Mouse (Mus musculus) testis, postnatal 14 days (tissue): ENCODE results near the gene Pnpla1.

Experiments
- DNase-seq: peaks from one replicate; pipeline ENCODE4 v3.0.0; 2021; ENCODE audit warnings: low spot score

The Pnpla1 gene

GRCm38 (mm10) chr17:28843665-28844064, 14.5 kb upstream of the Pnpla1 start:
- DNase-seq: no peak

DNA sequence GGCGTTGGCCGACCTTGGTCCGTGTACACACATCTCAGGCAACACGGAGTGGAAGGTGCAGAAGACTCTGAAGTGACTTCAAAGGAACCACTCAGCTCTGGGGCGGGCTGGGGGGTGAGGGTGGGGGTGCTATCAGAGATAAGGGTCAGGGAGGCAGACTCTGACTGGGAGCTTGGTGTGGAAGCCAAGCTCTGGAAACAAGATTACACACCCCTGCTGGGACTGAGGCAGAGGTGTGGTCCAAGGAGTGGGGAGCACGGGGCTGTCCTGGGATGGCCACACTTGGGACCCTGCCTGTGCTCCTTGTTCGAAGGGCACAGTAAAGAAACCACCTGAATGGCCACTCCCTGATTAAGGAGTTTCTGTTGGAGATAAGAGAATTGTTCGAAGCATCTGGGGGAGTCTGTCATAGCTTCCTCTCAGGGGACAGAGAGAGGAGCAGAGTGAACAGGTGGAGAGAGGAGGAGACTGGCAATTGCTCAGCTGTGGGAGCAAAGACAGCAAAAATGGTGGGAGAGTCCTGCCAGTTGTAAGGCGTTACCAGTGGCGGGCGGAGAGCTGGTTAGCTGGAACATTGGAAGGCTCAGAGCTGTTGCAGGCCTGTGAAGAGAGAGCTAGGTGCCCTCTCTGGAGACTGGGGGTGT, 11.1 kb upstream of the Pnpla1 start:
- no peak for DNase-seq

- no peak for DNase-seq
Observed at GRCm38 (mm10) chr17:28850511-28850910, 7.7 kb upstream of the Pnpla1 start.

DNA sequence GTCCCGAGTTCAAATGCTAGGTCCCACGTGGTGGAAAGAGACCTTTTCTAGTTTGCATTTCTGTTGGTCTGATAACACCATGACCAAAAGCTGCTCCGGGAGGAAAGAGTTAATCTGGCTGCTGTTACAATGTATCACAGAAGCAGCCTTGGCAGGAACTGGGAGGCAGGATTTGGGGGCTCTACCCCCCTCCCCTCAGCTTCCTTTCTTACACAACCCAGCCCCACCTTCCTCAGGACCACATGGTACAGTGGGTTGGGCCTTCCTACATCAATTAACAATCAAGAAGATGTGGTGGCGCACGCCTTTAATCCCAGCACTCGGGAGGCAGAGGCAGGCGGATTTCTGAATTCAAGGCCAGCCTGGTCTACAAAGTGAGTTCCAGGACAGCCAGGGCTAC, 3.8 kb upstream of the Pnpla1 start:
- DNase-seq: peak; percentile 38

DNA sequence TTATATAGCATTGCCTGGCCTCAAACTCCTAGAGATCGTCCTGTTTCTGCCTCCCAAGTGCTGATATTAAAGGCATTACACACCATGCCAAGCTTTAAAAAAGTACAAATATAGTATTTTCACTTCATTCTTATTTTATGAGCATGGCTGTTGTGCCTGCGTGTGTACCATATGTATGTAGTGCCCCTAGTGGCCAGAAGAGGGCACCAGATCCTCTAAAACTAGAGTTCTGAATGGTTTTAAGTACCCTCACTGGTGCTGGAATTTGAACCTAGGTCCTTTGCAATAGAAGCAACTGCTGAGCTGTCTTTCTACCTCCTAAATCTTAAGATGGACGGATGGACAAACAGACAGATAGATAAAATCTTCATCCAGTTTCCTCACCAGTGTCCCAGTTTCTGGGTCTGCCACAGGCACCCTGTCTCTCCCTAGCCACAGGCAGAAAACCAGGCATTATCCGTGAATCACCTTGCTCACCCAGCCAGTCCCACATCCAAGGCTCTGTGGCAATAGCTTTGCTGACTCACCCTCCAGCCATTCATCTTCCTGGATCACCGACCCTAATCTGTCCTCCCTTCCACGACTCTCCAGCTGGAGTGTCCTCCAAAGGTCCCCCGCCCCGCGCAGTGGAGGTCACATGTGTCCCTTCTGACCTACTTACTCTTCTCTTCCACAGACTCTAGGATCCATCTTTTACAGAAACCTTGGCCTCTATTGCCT, 2.9 kb upstream of the Pnpla1 start:
- no peak for DNase-seq

GRCm38 (mm10) chr17:28856030-28856429, 2.2 kb upstream of the Pnpla1 start:
- DNase-seq: peak; percentile 57

- no peak for DNase-seq
Observed at GRCm38 (mm10) chr17:28863926-28864325, 5.7 kb downstream of the Pnpla1 start.

DNA sequence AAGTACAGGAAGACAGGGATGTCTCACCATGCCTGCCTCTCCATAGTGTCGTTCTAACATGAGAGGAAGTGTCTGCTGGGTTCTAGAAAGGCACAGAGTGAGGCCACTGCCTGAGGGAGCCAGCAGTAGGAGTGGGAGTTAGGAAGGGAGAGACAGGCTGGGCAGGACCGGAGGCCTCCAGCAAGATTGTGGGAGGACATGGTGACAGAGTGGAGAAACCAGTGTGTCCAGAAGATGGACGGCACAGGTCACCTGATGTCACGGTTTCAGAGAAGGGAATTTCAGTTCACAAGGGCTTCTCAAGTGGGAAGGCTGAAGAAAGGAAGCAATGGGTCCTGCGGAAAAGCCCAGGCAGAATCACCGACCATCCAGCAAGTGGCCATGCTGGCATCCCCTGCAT, 6.3 kb downstream of the Pnpla1 start:
- DNase-seq: no peak

- no peak for DNase-seq
Observed at GRCm38 (mm10) chr17:28866921-28867320, 8.7 kb downstream of the Pnpla1 start.

DNA sequence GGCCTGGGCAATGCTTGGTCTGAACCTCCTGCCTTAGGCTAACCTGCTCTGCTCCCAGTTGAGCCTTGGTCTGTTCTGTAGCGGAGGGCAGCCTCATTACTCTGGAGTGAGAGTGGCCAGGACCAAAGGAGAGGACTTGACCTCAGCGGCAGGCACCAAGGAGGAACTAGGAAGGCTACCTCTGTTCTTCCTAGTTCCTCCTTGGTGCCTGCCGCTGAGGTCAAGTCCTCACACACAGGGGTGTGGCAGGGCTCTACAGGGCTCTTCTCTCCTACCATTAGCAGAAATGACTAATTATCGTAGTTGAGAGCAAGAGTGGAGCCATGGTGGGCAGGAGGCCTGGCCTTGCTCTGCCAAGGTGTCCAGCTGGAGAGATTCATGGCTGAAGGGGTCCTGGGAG, 9.2 kb downstream of the Pnpla1 start:
- DNase-seq: no peak

DNA sequence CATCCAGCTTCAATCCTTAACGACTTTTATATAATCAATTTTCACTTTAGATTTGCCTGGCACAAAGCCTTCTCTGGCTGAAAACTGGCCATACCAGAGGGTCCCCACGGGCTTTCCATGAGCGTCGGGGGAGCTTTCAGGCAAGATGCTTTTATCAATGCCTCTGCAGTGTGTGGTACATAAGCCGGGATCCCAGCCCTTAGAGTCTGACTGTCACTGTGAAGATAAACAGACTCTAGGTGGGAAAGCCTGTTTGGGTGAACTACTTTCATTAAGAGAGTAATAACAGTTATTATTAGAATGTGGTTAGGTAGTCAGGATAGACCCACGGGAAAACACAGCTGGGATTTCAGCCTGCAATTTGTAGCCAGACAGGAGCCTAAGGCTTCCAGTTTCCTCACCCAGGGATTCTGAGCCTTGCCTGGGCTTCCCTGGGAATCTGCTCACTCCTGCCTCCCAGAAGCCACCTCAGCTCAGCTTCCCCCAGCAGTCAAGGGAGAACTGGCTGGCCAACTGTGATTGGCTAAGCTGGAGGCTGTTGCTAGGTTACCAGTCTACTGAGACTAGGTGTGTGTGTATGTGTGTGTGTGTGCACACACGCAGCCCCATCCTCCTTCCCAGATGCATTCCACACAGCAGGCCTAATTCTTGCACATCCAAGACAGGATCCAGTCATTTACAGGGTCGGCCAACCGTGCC, 11.3 kb downstream of the Pnpla1 start:
- no peak for DNase-seq

DNA sequence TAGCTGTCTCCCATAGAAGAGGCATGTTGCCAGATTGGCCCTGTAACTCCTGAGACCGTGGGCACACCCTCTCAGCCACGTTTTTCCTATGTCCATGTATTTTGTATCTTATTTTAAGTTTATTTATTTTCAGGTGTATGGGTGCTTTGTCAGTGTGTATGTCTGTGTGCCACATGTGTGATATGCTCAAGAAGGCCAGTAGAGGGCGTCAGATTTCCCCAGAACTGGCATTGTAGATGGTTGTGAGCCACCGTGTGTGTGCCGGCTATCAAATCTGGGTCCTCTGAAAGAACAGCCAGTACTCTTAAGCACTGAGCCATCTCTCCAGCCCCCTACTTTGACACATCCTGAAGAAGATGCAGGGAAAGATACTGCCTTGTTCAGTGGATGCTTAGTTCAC, 12.2 kb downstream of the Pnpla1 start:
- no peak for DNase-seq

DNA sequence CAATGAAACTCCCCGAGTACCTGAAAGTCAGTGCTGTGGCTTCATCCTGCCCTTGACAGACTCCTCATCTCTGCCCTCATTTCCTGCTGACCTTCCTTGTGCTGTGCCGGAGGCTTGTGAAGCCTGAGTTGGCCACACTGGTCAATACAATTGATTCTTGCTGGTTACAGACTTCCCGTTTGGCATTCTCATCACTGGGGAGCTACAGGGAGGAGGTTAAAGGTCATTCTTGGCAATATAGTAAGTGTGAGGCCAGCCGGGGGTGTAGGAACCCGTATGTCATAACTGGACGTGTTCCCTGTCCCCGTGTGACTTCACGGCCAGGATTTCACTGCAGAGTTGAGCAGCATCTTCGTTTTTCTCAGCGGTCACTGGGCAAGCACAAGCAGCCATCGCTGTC, 13.6 kb downstream of the Pnpla1 start:
- no peak for DNase-seq

GRCm38 (mm10) chr17:28872322-28872721, 14.1 kb downstream of the Pnpla1 start:
- no peak for DNase-seq

DNA sequence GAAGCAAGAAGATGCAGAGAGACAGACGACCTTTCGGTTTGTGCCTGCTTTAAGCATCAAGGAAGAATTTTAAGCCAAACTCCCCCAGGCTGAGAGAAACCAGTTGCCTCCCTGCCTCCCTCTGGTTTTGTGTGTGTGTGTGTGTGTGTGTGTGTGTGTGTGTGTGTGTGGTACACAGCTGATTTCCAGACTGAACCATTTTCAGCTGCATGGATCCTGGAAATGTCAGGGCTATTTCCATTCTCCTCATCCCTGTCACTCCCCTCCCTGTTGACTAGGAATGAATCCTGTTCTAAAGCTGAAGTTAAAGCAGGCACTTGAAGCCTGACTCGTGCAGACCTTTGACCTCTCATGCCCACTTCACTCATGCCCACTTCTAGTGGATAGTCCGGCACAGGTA, 16.0 kb downstream of the Pnpla1 start:
- no peak for DNase-seq

DNA sequence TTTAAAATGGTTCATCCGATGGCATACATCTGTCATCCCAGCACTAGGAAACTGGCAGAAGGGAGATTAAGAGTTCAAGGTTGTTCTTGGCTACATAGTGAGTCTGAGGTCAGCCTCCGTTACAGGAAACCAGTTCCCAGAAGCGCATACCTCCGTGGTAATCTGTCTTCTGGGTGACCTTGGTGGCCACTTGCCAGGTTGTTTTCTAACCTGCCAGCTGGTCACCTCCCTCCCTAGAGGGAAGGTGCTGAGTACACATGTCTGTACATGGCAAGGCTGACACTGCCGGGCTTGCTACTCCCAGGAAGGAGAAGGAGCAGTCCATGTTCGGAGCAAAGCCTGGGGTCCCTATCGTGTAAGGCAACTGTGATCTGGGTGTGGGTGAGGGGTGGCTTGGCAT, 16.6 kb downstream of the Pnpla1 start:
- peak; percentile 70 for DNase-seq

DNA sequence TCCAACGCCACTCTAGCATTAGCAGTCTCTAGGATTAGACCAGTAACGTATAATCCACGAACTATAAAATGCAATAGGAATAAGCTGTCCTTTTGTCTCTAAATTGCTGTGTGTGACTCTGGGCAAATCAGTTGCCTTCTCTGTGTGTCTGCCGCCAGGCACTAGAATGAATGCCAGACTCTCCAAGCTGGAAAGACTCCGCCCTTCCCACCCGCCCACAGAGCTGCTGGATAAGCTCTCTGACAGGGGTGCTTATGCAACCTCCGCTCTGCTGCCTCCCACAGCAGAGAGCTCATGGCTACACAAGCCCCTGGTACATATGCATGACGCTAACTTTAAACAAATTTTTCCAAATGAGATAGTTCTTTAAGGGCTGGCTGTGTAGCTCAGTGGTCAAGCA, 17.1 kb downstream of the Pnpla1 start:
- peak; percentile 38 for DNase-seq

- DNase-seq: no peak
Observed at GRCm38 (mm10) chr17:28876331-28876730, 18.1 kb downstream of the Pnpla1 start.

DNA sequence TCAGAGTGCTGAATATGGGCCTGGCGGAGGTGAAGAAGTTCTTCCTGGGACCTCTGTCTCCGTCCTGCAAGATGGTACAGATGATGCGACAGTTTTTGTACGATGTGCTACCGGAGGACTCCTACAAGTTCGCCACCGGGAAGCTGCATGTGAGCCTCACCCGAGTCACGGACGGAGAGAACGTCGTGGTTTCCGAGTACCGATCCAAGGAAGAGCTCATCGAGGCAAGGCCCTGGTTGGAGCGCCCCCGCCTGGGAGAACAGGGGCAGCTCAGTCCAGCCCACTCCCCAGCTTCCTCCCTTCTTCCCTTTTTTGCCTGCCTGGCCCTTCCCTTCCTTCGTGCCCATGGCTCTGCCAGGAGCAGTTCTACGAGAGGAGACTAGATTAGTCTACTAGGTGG, 18.6 kb downstream of the Pnpla1 start:
- DNase-seq: peak; percentile 31

GRCm38 (mm10) chr17:28879931-28880391, 21.8 kb downstream of the Pnpla1 start:
- peak; percentile 77 for DNase-seq

DNA sequence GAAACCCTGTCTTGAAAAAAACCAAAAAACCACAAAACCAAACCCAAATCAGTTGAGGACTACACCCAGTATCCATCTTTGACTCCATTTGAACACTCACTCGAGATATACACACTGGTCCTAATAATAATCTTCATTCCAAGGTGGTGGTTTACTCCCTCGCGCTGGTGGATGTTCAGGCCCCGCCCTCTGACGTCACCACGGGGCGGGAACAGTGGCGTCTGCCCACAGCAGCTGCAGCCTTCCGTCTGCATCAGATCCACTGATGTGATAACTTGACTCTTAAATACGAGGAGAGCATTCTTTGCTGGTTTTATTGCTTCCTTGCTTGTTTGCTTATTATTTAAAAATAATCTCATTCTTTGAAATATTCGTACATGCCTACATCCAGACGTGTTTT, 24.1 kb downstream of the Pnpla1 start:
- peak; percentile 74 for DNase-seq

GRCm38 (mm10) chr17:28882810-28883209, 24.6 kb downstream of the Pnpla1 start:
- DNase-seq: no peak

DNA sequence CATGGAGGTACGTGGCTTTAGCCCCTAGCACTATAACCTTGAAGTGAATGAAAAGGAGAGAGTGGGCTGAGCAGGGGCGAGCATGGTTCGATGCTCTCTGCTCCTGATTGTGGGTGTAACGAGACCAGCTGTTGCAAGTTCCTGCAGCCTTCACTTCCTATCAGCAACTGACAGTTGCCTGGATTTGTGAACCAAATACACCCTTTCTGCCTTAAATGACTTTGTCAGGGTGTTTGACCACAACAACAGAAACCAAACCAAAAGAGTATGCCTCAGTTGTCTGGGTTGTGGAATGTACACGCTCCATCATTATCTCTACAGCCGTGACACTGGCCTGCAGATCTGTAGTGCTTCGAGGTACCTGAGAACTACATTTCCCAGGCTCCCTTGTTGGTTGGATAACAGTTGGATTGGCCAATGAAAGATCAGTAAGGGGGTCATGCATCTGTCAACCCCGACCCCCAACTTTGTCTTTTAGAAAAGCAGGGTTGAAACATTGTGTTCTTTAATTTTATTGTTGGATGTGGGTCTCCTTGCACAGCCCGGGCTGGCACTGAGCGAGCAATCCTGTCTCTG, 25.8 kb downstream of the Pnpla1 start:
- peak; percentile 36 for DNase-seq
